Mouse (Mus musculus) neural tube, embryonic 15.5 days (tissue): ENCODE data around the gene Lrba. TPM values are rescaled to one million over a fixed set of nuclear protein-coding genes. Genes with fewer than 3 reads are reported as not detected.

ENCODE experiments used
- ATAC-seq: fragments of 200-750 bp; cut with Nextera tagmentation; 2 replicates; pipeline ENCODE4 v1.8.0; 2017; ENCODE audit warnings: mild to moderate bottlenecking, moderate TSS enrichment, moderate library complexity; ENCODE audit not compliant: low FRiP score
- H3K27ac ChIP-seq: fragments of 300-500 bp; sonication (generic); replicated peaks from 2 replicates; pipeline ENCODE4 v1.5.1; 2015; ENCODE audit warnings: mild to moderate bottlenecking, inconsistent platforms
- H3K27me3 ChIP-seq: fragments of 300-500 bp; sonication (generic); replicated peaks from 2 replicates; pipeline ENCODE4 v1.6.1; 2015; ENCODE audit warnings: inconsistent platforms
- H3K36me3 ChIP-seq: fragments of 300-500 bp; sonication (generic); 2 replicates; pipeline ENCODE4 v1.6.1; 2015; ENCODE audit warnings: inconsistent platforms
- H3K4me1 ChIP-seq: fragments of 300-500 bp; sonication (generic); 2 replicates; pipeline ENCODE4 v1.6.1; 2015; ENCODE audit warnings: inconsistent platforms
- H3K4me2 ChIP-seq: fragments of 300-500 bp; sonication (generic); 2 replicates; pipeline ENCODE4 v1.6.1; 2015; ENCODE audit warnings: inconsistent platforms, mild to moderate bottlenecking, moderate library complexity
- H3K4me3 ChIP-seq: fragments of 300-500 bp; sonication (generic); replicated peaks from 2 replicates; pipeline ENCODE4 v1.5.1; 2015; ENCODE audit warnings: mild to moderate bottlenecking, inconsistent platforms
- H3K9ac ChIP-seq: fragments of 300-500 bp; sonication (generic); replicated peaks from 2 replicates; pipeline ENCODE4 v1.6.1; 2015; ENCODE audit warnings: mild to moderate bottlenecking, inconsistent platforms
- H3K9me3 ChIP-seq: fragments of 300-500 bp; sonication (generic); replicated peaks from 2 replicates; pipeline ENCODE4 v1.6.1; 2016; ENCODE audit warnings: inconsistent platforms
- WGBS: fragments of 180-500 bp; shearing (Covaris S2); methylation state at CpG from one replicate; pipeline ENCODE4 v1.1.7; 2015; ENCODE audit warnings: mixed read lengths; 5-methylcytosine and 5-hydroxymethylcytosine counted together
- polyA plus RNA-seq: library from polyadenylated mRNA; unstranded; fragments of >200 nt; fragmentation: Nextera tagmentation; extraction: Ambion mirVana; gene quantifications from 2 replicates; pipeline ENCODE4 v1.2.1, GENCODE M21; 2015

Lrba gene
- polyA plus RNA-seq, 1 experiment from 2014 or later: 5.7 TPM

DNA sequence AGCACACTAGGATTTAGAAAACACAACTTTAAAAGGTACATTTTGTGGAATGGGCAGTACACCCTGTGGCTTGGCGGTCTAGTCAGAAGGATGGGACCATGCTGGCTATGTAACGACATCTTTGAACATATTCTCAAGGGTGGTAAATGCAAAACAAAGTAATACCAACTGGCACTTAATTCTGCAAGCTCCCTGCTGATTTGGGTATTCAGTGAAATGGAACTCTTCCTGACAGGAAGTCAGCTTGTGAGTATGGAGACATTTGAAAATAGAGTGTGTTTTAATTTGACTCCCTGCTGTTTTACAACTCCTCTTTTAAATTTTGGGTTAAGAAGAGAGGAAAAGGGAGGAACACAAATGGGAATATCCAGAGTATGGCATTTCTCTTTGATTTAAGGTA, 158.1 kb downstream of the Lrba start:
- no peak for ATAC-seq
- Histone ChIP-seq H3K9ac (no peak overlapping the region), H3K9me3 (no peaks in the 10 kb centered on the region), H3K36me3 (no peaks in the 10 kb centered on the region), H3K27me3 (no peaks in the 10 kb centered on the region), H3K4me1 (no peaks in the 10 kb centered on the region), H3K27ac (no peak overlapping the region), H3K4me2 (no peak overlapping the region), H3K4me3 (no peak overlapping the region)
- 9% methylated on average over 2 of the region's 2 CpGs for WGBS

DNA sequence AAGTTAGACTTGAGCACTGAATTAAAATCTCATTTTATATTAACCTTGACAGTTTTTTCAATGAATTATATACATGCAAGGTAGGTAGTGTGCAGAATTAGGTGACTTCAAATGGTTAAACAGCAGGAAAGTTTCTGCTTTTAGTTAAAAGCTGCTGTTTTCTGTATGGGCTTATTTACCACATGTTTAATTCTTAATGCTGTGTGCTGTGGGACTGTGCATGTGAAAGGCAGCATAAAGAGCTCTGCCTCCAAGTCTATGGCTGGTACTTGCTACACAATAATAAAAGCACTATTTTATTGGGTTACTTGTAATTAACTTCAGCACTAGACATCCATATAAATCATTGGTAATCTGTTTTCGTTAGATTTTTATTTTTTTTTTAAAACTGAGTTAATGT, 160.6 kb downstream of the Lrba start:
- Histone ChIP-seq H3K4me2 (no peak overlapping the region), H3K4me1 (no peaks in the 10 kb centered on the region), H3K36me3 (no peaks in the 10 kb centered on the region), H3K9me3 (no peaks in the 10 kb centered on the region), H3K9ac (no peak overlapping the region), H3K4me3 (no peak overlapping the region), H3K27ac (no peak overlapping the region), H3K27me3 (no peaks in the 10 kb centered on the region)
- 70% methylated on average over 1 of the region's 1 CpGs for WGBS
- ATAC-seq: no peak

DNA sequence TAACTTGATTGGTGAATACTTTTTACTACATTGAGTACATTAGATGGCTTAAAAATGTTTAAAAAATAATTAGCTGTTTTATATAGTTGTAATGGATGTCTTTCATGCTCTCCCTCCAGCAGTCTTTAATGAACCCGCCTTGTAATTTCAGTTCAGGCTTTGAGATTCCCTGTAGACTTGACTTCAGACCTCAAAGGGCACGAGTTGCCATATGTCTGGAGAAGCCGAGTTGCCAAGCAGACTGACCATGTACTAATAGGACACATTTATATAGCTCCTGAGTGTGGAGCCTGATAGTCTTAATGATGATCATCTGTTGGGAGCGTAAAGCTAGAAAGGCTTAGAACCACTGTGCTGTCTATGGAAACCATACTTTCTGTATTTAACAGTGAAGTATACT, 161.8 kb downstream of the Lrba start:
- H3K4me1 ChIP-seq: no peaks in the 10 kb centered on the region
- H3K27me3 ChIP-seq: no peaks in the 10 kb centered on the region
- no peak overlapping the region for H3K4me2 ChIP-seq
- no peak overlapping the region for H3K9ac ChIP-seq
- H3K27ac ChIP-seq: no peak overlapping the region
- H3K4me3 ChIP-seq: no peak overlapping the region
- H3K36me3 ChIP-seq: no peaks in the 10 kb centered on the region
- no peaks in the 10 kb centered on the region for H3K9me3 ChIP-seq
- 58% methylated on average over 4 of the region's 4 CpGs for WGBS
- ATAC-seq: no peak

DNA sequence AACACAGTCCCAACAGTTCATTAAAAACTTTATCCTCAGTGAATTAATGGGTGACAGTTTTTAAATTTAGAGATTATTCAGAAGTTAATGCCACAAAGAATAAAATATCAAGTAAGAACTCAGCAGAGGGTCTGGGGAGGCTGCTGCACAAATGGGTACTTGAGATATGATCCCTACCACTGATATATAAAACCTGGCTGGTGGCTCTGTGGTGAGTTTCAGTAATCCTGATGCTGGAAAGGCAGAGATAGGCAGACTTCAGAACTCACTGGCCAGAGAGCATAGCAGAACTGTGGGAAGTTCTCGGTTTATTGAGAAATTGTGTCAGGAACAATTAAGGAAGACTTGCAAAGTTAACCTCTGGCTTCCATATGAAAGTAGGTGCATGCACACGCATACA, 199.3 kb downstream of the Lrba start:
- WGBS: 91% methylated on average over 2 of the region's 2 CpGs
- H3K4me1 ChIP-seq: no peaks in the 10 kb centered on the region
- H3K27ac ChIP-seq: no peak overlapping the region
- H3K9ac ChIP-seq: no peak overlapping the region
- no peaks in the 10 kb centered on the region for H3K27me3 ChIP-seq
- H3K4me2 ChIP-seq: no peak overlapping the region
- H3K36me3 ChIP-seq: no peaks in the 10 kb centered on the region
- H3K9me3 ChIP-seq: no peaks in the 10 kb centered on the region
- H3K4me3 ChIP-seq: no peak overlapping the region
- no peak for ATAC-seq

DNA sequence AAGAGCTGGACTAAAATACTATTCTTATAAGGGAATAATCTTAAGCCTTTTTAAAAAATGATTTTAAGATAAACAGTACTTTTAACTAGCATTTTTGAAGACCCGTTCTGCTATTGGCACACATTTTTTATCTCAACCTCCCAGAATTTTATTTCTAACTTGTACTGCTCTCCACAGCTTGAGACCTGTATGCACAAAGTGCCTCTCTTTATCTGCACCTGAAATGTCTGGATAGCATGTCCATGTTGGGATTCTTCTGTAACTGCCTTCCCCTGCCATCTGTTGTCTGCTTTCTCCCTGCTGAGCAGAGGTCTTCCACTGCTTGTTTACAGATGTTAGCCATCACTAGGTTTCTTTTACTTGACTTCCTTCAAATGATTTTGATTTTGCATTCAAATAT, 202.3 kb downstream of the Lrba start:
- Histone ChIP-seq H3K36me3 (no peaks in the 10 kb centered on the region), H3K4me3 (no peak overlapping the region), H3K9me3 (no peaks in the 10 kb centered on the region), H3K9ac (no peak overlapping the region), H3K27ac (no peak overlapping the region), H3K4me2 (no peak overlapping the region), H3K4me1 (no peaks in the 10 kb centered on the region), H3K27me3 (no peaks in the 10 kb centered on the region)
- no peak for ATAC-seq
- WGBS: 93% methylated on average over 1 of the region's 1 CpGs

DNA sequence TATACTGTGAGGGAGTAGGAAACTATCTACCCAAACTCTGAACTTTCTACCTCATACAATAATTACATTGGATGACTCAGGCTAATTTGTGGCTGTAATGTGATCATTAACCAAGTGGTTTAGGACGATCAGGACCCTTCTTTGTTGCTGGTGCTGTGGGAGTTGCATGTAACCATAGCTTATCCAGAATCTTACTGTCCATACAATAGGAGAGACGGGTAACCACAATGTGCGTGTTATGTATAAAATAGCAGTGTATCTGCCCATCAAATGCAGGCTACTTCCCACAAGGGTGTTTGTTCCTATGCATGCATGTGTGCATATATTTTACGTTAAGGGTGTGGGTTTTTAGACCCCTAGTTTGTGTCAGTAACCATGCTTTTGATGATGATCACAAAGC, 219.0 kb downstream of the Lrba start:
- no peaks in the 10 kb centered on the region for H3K36me3 ChIP-seq
- 77% methylated on average over 4 of the region's 4 CpGs for WGBS

DNA sequence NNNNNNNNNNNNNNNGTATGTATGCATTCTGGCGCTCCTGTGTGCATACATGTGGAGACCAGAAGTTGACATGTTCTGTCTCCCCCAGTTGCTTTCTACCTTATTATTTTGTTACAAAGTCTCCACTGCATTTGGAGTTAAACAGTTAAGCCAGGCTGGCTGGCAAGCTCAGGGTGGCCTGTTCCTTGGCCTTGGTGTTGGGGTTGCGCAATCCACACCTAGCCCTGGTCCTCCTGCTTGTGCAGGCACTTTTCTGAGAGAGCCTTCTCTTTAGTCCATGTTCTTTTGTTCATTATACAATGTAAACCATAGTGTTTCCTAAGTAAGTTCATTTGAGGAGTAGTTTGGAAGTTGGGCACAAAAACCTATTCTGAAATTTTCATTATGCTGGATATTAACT, 226.7 kb downstream of the Lrba start:
- H3K4me2 ChIP-seq: no peak overlapping the region
- H3K9ac ChIP-seq: no peak overlapping the region
- no peak overlapping the region for H3K4me3 ChIP-seq
- no peaks in the 10 kb centered on the region for H3K9me3 ChIP-seq
- WGBS: 97% methylated on average over 2 of the region's 2 CpGs
- H3K4me1 ChIP-seq: peaks cover 18% of the 10 kb centered on the region; the same call in 1 of the 2 replicates
- no peak for ATAC-seq
- H3K27me3 ChIP-seq: no peaks in the 10 kb centered on the region
- no peak overlapping the region for H3K27ac ChIP-seq
- no peaks in the 10 kb centered on the region for H3K36me3 ChIP-seq

More for the DNA sequence above, 219.0 kb downstream of the Lrba start:
- Histone ChIP-seq H3K4me2 (no peak overlapping the region), H3K9ac (no peak overlapping the region), H3K27ac (no peak overlapping the region), H3K4me1 (peaks cover 14% of the 10 kb centered on the region; the same call in 1 of the 2 replicates), H3K4me3 (no peak overlapping the region), H3K9me3 (no peaks in the 10 kb centered on the region), H3K27me3 (no peaks in the 10 kb centered on the region)
- no peak for ATAC-seq

DNA sequence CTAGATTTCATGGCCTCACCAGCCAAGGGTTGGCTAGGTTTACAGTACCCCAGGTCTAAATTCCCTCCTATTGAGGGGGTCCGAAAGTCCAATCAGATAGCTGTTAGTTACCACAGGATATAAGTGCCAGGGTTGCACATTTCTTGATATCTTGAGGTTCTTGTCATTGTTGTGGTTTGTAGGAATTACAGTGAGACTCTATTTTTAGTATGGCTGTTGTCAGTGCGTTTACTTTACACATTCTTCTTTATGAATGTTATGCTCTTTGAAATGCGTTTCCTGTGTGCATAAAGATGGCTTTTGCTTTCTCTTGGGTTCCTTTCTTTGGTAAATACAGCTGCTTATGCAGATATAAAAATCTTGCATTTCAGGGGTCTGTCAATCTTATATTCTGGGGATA, 237.1 kb downstream of the Lrba start:
- no peak for ATAC-seq
- H3K4me1 ChIP-seq: peaks cover 2% of the 10 kb centered on the region; the same call in 1 of the 2 replicates

DNA sequence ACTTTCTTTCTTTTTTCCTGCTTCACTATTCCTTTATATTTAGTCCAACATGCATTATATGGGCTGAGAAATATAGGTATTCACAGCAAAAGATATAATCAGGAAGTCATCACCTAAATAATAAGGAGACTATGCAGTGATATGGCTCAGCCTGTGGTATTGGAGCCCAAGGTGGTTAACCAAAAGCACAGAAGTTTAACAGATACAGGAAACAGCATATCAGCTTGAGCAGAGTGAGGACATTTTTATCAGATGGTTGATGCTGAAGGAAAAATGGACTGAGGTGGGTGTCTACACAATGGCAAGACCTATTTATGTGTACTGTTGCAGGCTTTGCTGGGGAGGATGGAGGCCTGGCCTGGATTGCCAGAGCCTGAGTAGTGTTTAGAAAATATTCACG, 265.5 kb downstream of the Lrba start:
- Histone ChIP-seq H3K4me1 (no peaks in the 10 kb centered on the region), H3K4me2 (no peak overlapping the region), H3K9ac (no peak overlapping the region), H3K36me3 (no peaks in the 10 kb centered on the region), H3K27me3 (no peaks in the 10 kb centered on the region), H3K9me3 (no peaks in the 10 kb centered on the region), H3K4me3 (no peak overlapping the region), H3K27ac (no peak overlapping the region)
- 74% methylated on average over 1 of the region's 1 CpGs for WGBS
- no peak for ATAC-seq

More for the DNA sequence above, 237.1 kb downstream of the Lrba start:
- Histone ChIP-seq H3K36me3 (no peaks in the 10 kb centered on the region), H3K27ac (no peak overlapping the region), H3K9ac (no peak overlapping the region), H3K27me3 (no peaks in the 10 kb centered on the region), H3K4me2 (no peak overlapping the region), H3K9me3 (no peaks in the 10 kb centered on the region), H3K4me3 (no peak overlapping the region)
- 84% methylated on average over 3 of the region's 3 CpGs for WGBS

DNA sequence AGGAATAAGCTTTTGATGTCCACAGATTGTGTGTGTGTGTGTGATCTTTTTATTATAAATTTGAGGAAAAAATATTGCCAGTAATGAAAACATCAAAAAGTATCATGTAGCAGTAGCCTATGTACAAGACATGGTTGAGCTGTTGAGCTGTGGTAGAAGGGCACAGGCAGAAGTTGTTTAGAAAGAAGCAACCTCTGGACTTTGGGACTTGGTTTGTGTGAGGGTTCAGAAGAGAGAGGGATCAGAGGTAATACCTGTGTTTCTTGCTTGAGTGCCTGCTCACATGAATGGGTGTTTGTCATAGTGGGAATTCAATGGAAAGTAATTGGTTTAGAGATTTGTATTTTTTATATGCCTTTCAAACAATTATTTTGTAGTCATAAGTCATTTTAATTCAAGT, 276.1 kb downstream of the Lrba start:
- H3K9ac ChIP-seq: no peak overlapping the region
- ATAC-seq: no peak
- H3K27ac ChIP-seq: no peak overlapping the region
- no peaks in the 10 kb centered on the region for H3K4me1 ChIP-seq
- no peak overlapping the region for H3K4me3 ChIP-seq
- no peaks in the 10 kb centered on the region for H3K27me3 ChIP-seq
- H3K36me3 ChIP-seq: no peaks in the 10 kb centered on the region
- H3K9me3 ChIP-seq: no peaks in the 10 kb centered on the region
- H3K4me2 ChIP-seq: no peak overlapping the region

DNA sequence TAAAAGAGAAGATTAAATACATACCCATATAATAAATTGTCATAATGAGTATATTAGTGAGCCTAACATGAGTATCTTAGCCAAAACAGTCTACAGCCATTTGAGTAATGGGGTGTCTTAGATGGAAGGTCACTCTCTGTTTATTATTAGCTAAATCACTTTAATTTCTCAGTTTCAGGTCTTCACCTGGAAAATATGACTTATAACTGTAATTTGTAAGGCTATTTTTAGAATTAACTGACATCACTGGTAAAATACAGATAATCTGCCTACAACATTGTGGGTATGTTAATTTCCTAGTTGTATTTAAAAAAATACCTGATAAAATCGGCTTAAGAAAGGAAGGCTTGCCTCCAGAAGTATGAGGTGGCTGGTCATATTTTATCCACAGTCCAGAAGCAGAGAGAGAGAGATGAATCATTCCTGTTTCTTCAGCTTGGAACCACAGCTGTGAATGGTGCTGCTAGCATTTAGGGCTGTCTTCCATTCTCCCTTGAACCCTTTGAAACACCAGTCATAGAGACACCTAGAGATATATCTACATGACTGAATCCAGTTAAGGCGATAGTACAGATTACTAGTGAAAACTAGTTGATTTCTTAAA, 294.1 kb downstream of the Lrba start:
- WGBS: 80% methylated on average over 2 of the region's 2 CpGs
- Histone ChIP-seq H3K27me3 (no peaks in the 10 kb centered on the region), H3K4me2 (no peak overlapping the region), H3K4me3 (no peak overlapping the region), H3K9me3 (no peaks in the 10 kb centered on the region), H3K27ac (no peak overlapping the region), H3K4me1 (no peaks in the 10 kb centered on the region), H3K9ac (no peak overlapping the region), H3K36me3 (no peaks in the 10 kb centered on the region)
- ATAC-seq: no peak

DNA sequence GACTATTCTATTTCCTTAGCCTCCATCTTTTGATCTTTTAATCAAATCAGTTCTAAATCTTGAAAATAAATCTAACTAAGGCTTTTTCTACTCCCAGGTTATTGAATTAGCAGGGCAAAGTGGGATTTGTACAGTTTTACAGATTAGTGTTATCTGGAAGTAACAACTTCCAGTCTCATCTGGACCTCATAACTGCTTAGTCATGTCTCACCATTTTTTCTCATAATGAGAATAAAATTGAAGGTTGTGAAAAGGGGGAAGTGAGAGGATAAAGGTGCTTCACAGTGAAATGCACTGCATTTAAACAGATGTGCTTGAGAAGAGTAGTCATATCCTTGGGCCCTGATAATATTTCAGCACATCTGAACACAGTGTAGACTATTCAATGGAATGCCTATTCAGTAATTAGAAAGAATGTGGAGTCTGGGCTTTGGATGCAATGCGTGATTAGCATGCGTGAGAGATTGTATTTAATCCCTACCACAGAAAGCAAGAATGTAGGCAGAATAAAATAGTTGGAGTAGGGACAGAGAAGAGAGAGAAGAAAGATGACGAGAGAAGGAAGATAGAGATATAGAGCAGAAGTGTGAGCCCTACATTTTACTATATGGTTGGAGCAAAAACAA, 298.5 kb downstream of the Lrba start:
- no peak for ATAC-seq
- 77% methylated on average over 3 of the region's 3 CpGs for WGBS
- no peaks in the 10 kb centered on the region for H3K36me3 ChIP-seq

More for the DNA sequence above, 298.5 kb downstream of the Lrba start:
- H3K9ac ChIP-seq: no peak overlapping the region
- H3K9me3 ChIP-seq: no peaks in the 10 kb centered on the region
- H3K4me1 ChIP-seq: no peaks in the 10 kb centered on the region
- H3K4me3 ChIP-seq: no peak overlapping the region
- H3K27ac ChIP-seq: no peak overlapping the region
- H3K27me3 ChIP-seq: no peaks in the 10 kb centered on the region
- H3K4me2 ChIP-seq: no peak overlapping the region
